Comparison of ENCODE assay signal across 11 mouse cellular contexts in genomic region chr19:45012219-45012618, GRCm38 (mm10). TPM values are rescaled to one million over a fixed set of nuclear protein-coding genes. Genes with fewer than 3 reads are reported as not detected.
DNase-seq lines count a peak whose midpoint lies in the region; ATAC-seq and TF ChIP-seq lines count a peak whose summit lies in the region.
"Had no signal": no experiment of that assay in that cellular context is flagged by ENCODE, and none has a peak within 500 bp of the region (broad histone marks: within the 10 kb centered on the region; RNA-seq: fewer than 3 reads in every experiment).

No protein-coding gene starts in this region.

- intact Hi-C loops in left cerebral cortex, postnatal 10 days (cut with DNase I): no loop called here
- intact Hi-C loops in gastrocnemius, adult 2 months (cut with DNase I): loop anchor here (1.0 kb wide), 1 partner anchor 19 kb away; no protein-coding TSS in a partner anchor

- H3K36me3 ChIP-seq in embryonic facial prominence, embryonic 10.5 days (replicated peaks): peaks cover 56% of the 10 kb centered on the region
- peaks cover 6% of the 10 kb centered on the region for H3K36me3 ChIP-seq in embryonic facial prominence, embryonic 11.5 days (replicated peaks; ENCODE audit: control insufficient read depth, insufficient read depth, low read depth, low read length)
- H3K36me3 ChIP-seq in forebrain, postnatal 0 days (ENCODE audit: insufficient read depth): peaks cover 24% of the 10 kb centered on the region
- peaks cover 41% of the 10 kb centered on the region for H3K36me3 ChIP-seq in limb, embryonic 13.5 days

- H3K9ac ChIP-seq in embryonic facial prominence, embryonic 11.5 days (replicated peaks; ENCODE audit: low read length): peak overlapping the region; percentile 39
- H3K9ac ChIP-seq in forebrain, postnatal 0 days: peak overlapping the region; percentile 31; the same call in 1 of the 2 replicates
- 0 out of 2 replicates have a peak overlapping the region, but pooled peaks have one; percentile 19 for H3K9ac ChIP-seq in limb, embryonic 13.5 days
- H3K9ac ChIP-seq: liver, postnatal 0 days had no signal

- peak overlapping the region; percentile 98 for H3K27ac ChIP-seq in embryonic facial prominence, embryonic 10.5 days (replicated peaks)
- H3K27ac ChIP-seq in embryonic facial prominence, embryonic 11.5 days (replicated peaks; ENCODE audit: low read depth, low read length): peak overlapping the region; percentile 97; the same call in 1 of the 2 replicates
- 0 out of 2 replicates have a peak overlapping the region, but pooled peaks have one; percentile 29 for H3K27ac ChIP-seq in forebrain, postnatal 0 days (ENCODE audit: low read depth, low read length)
- no peak overlapping the region; the same call in 1 of the 2 replicates for H3K27ac ChIP-seq in limb, embryonic 13.5 days
- no peak overlapping the region for H3K27ac ChIP-seq in gastrocnemius, adult 2 months

- H3K9me3 ChIP-seq in embryonic facial prominence, embryonic 10.5 days: no peaks in the 10 kb centered on the region
- no peaks in the 10 kb centered on the region for H3K9me3 ChIP-seq in embryonic facial prominence, embryonic 11.5 days (replicated peaks; ENCODE audit: control insufficient read depth, low read length)
- H3K9me3 ChIP-seq in forebrain, postnatal 0 days (ENCODE audit: low read length): no peaks in the 10 kb centered on the region
- no peaks in the 10 kb centered on the region for H3K9me3 ChIP-seq in limb, embryonic 13.5 days

- no peak overlapping the region for H3K4me2 ChIP-seq in embryonic facial prominence, embryonic 11.5 days (ENCODE audit: low read depth, low read length)
- H3K4me2 ChIP-seq in forebrain, postnatal 0 days (ENCODE audit: low read depth): no peak overlapping the region
- no peak overlapping the region for H3K4me2 ChIP-seq in limb, embryonic 13.5 days (replicated peaks)

- DNase-seq in embryonic facial prominence, embryonic 10.5 days (ENCODE audit: low spot score): no peak
- DNase-seq in embryonic facial prominence, embryonic 11.5 days (ENCODE audit: low spot score): no peak
- DNase-seq in forebrain, postnatal 0 days: no peak
- DNase-seq in gastrocnemius, adult 8-10 months (ENCODE audit: low spot score in 2 of 2): no peak
- no peak for DNase-seq in left cerebral cortex, postnatal 10 days (ENCODE audit: extremely low spot score in 1 of 2, low spot score in 2 of 2)
- DNase-seq in gastrocnemius, adult 2 months: no peak
- DNase-seq: gastrocnemius, postnatal 10 days; liver, postnatal 0 days had no signal

- no peaks in the 10 kb centered on the region for H3K27me3 ChIP-seq in embryonic facial prominence, embryonic 10.5 days (replicated peaks; ENCODE audit: low read depth, poor library complexity, severe bottlenecking)
- H3K27me3 ChIP-seq in embryonic facial prominence, embryonic 11.5 days (ENCODE audit: control insufficient read depth, insufficient read depth, low read length): no peaks in the 10 kb centered on the region
- peaks cover 4% of the 10 kb centered on the region; the same call in 1 of the 2 replicates for H3K27me3 ChIP-seq in forebrain, postnatal 0 days (ENCODE audit: insufficient read depth, low read length)
- H3K27me3 ChIP-seq in limb, embryonic 13.5 days: no peaks in the 10 kb centered on the region

- H3K4me1 ChIP-seq in embryonic facial prominence, embryonic 10.5 days: peaks cover 63% of the 10 kb centered on the region
- peaks cover 2% of the 10 kb centered on the region; the same call in 1 of the 2 replicates for H3K4me1 ChIP-seq in embryonic facial prominence, embryonic 11.5 days (ENCODE audit: control insufficient read depth, insufficient read depth, low read length)
- H3K4me1 ChIP-seq in forebrain, postnatal 0 days (ENCODE audit: insufficient read depth): peaks cover 26% of the 10 kb centered on the region
- peaks cover 48% of the 10 kb centered on the region for H3K4me1 ChIP-seq in limb, embryonic 13.5 days

- no peak overlapping the region for H3K4me3 ChIP-seq in embryonic facial prominence, embryonic 10.5 days
- no peak overlapping the region for H3K4me3 ChIP-seq in embryonic facial prominence, embryonic 11.5 days (ENCODE audit: low read depth, low read length)
- H3K4me3 ChIP-seq in forebrain, postnatal 0 days (ENCODE audit: low read depth, low read length): no peak overlapping the region
- H3K4me3 ChIP-seq in limb, embryonic 13.5 days: no peak overlapping the region
- H3K4me3 ChIP-seq in gastrocnemius, adult 2 months: no peak overlapping the region

- ATAC-seq in embryonic facial prominence, embryonic 11.5 days (replicated peaks; ENCODE audit: insufficient number of reproducible peaks, low FRiP score, low TSS enrichment, low read depth): no peak
- no peak for ATAC-seq in forebrain, postnatal 0 days
- ATAC-seq in limb, embryonic 13.5 days (ENCODE audit: low FRiP score, low read depth): no peak
- ATAC-seq: intestine, postnatal 0 days; liver, postnatal 0 days had no signal

- whole genome bisulfite sequencing in embryonic facial prominence, embryonic 10.5 days: 86% methylated on average over 8 of the region's 8 CpGs
- 80% methylated on average over 8 of the region's 8 CpGs for WGBS in embryonic facial prominence, embryonic 11.5 days
- WGBS in forebrain, postnatal 0 days: 79% methylated on average over 8 of the region's 8 CpGs
- 63% methylated on average over 8 of the region's 8 CpGs for WGBS in limb, embryonic 13.5 days

- TF ChIP-seq CTCF in forebrain, postnatal 0 days (IDR thresholded peaks at IDR 0.05; ENCODE audit: low read depth): no peak
- no peak for TF ChIP-seq CTCF in gastrocnemius, adult 2 months (IDR thresholded peaks at IDR 0.05)

RNA-seq across cellular contexts. Expression of gene Lzts2, which starts 2.0 kb away (rescaled TPM):
- polyA plus RNA-seq in embryonic facial prominence, embryonic 10.5 days (2016; fragmentation: Nextera tagmentation; extraction: Ambion mirVana): 69.8 and 75.0 TPM in 2 replicates
- polyA plus RNA-seq in embryonic facial prominence, embryonic 11.5 days (2014; fragmentation: Nextera tagmentation; extraction: Ambion mirVana): 53.2 and 57.8 TPM in 2 replicates
- total RNA-seq in forebrain, postnatal 0 days (2014; rRNA removed): 26.6 and 29.3 TPM in 2 replicates
- polyA plus RNA-seq in forebrain, postnatal 0 days (2015; fragmentation: Nextera tagmentation; extraction: Ambion mirVana): 14.6 and 15.0 TPM in 2 replicates
- polyA plus RNA-seq in limb, embryonic 13.5 days (2015; fragmentation: Nextera tagmentation; extraction: Ambion mirVana): 68.8 and 68.9 TPM in 2 replicates
- 10 to 100 TPM; 17.9 to 25.9 (median 20.5) TPM for total RNA-seq in gastrocnemius, adult 8-10 months (2022)
- total RNA-seq in left cerebral cortex, postnatal 10 days (2021): 10 to 100 TPM; 24.5 to 25.6 TPM
- 10 to 100 TPM; 21.0 to 29.3 TPM for total RNA-seq in gastrocnemius, adult 2 months (2021)

RNA-seq across cellular contexts. Expression of gene Mrpl43, which starts 6.0 kb away (rescaled TPM):
- polyA plus RNA-seq in embryonic facial prominence, embryonic 10.5 days (2016; fragmentation: Nextera tagmentation; extraction: Ambion mirVana): 70.6 and 74.8 TPM in 2 replicates
- polyA plus RNA-seq in embryonic facial prominence, embryonic 11.5 days (2014; fragmentation: Nextera tagmentation; extraction: Ambion mirVana): 62.9 and 66.8 TPM in 2 replicates
- 60.6 and 62.2 TPM in 2 replicates for total RNA-seq in forebrain, postnatal 0 days (2014; rRNA removed)
- 85.7 and 99.2 TPM in 2 replicates for polyA plus RNA-seq in forebrain, postnatal 0 days (2015; fragmentation: Nextera tagmentation; extraction: Ambion mirVana)
- polyA plus RNA-seq in limb, embryonic 13.5 days (2015; fragmentation: Nextera tagmentation; extraction: Ambion mirVana): 69.2 and 76.3 TPM in 2 replicates
- 10 to 100 TPM; 30.2 to 36.4 (median 34.1) TPM for total RNA-seq in gastrocnemius, adult 8-10 months (2022)
- 10 to 100 TPM; 48.1 to 50.1 TPM for total RNA-seq in left cerebral cortex, postnatal 10 days (2021)
- total RNA-seq in gastrocnemius, adult 2 months (2021): 10 to 100 TPM; 31.0 to 42.5 TPM

RNA-seq across cellular contexts. Expression of gene Twnk, which starts 6.8 kb away (rescaled TPM):
- 40.9 and 41.8 TPM in 2 replicates for polyA plus RNA-seq in embryonic facial prominence, embryonic 10.5 days (2016; fragmentation: Nextera tagmentation; extraction: Ambion mirVana)
- 18.0 and 19.7 TPM in 2 replicates for polyA plus RNA-seq in embryonic facial prominence, embryonic 11.5 days (2014; fragmentation: Nextera tagmentation; extraction: Ambion mirVana)
- 7.7 and 8.6 TPM in 2 replicates for total RNA-seq in forebrain, postnatal 0 days (2014; rRNA removed)
- polyA plus RNA-seq in forebrain, postnatal 0 days (2015; fragmentation: Nextera tagmentation; extraction: Ambion mirVana): 8.8 and 10.8 TPM in 2 replicates
- polyA plus RNA-seq in limb, embryonic 13.5 days (2015; fragmentation: Nextera tagmentation; extraction: Ambion mirVana): 22.7 and 24.1 TPM in 2 replicates
- 10 to 100 TPM; 18.9 to 39.5 (median 21.9) TPM for total RNA-seq in gastrocnemius, adult 8-10 months (2022)
- total RNA-seq in left cerebral cortex, postnatal 10 days (2021): 10 to 100 TPM; 11.7 to 12.2 TPM
- total RNA-seq in gastrocnemius, adult 2 months (2021): 10 to 100 TPM; 18.0 to 25.4 TPM

RNA-seq across cellular contexts. Expression of gene Sema4g, which starts 23.3 kb away (rescaled TPM):
- polyA plus RNA-seq in embryonic facial prominence, embryonic 10.5 days (2016; fragmentation: Nextera tagmentation; extraction: Ambion mirVana): 3.7 and 4.8 TPM in 2 replicates
- polyA plus RNA-seq in embryonic facial prominence, embryonic 11.5 days (2014; fragmentation: Nextera tagmentation; extraction: Ambion mirVana): 4.5 TPM in 2 replicates
- total RNA-seq in forebrain, postnatal 0 days (2014; rRNA removed): 35.9 and 54.7 TPM in 2 replicates
- polyA plus RNA-seq in forebrain, postnatal 0 days (2015; fragmentation: Nextera tagmentation; extraction: Ambion mirVana): 8.2 and 12.1 TPM in 2 replicates
- 6.9 and 7.4 TPM in 2 replicates for polyA plus RNA-seq in limb, embryonic 13.5 days (2015; fragmentation: Nextera tagmentation; extraction: Ambion mirVana)
- under 1 TPM; 0.13 to 0.41 (median 0.21) TPM for total RNA-seq in gastrocnemius, adult 8-10 months (2022)
- 10 to 100 TPM; 59.6 to 62.9 TPM for total RNA-seq in left cerebral cortex, postnatal 10 days (2021)
- total RNA-seq in gastrocnemius, adult 2 months (2021): under 1 TPM; 0.10 to 0.11 TPM

RNA-seq across cellular contexts. Expression of gene Pdzd7, which starts 33.3 kb away (rescaled TPM):
- 0.27 and 0.65 TPM in 2 replicates for polyA plus RNA-seq in embryonic facial prominence, embryonic 10.5 days (2016; fragmentation: Nextera tagmentation; extraction: Ambion mirVana)
- polyA plus RNA-seq in embryonic facial prominence, embryonic 11.5 days (2014; fragmentation: Nextera tagmentation; extraction: Ambion mirVana): 0.21 and 0.41 TPM in 2 replicates
- total RNA-seq in forebrain, postnatal 0 days (2014; rRNA removed): 5.2 and 6.4 TPM in 2 replicates
- 1.6 and 1.9 TPM in 2 replicates for polyA plus RNA-seq in forebrain, postnatal 0 days (2015; fragmentation: Nextera tagmentation; extraction: Ambion mirVana)
- polyA plus RNA-seq in limb, embryonic 13.5 days (2015; fragmentation: Nextera tagmentation; extraction: Ambion mirVana): 0.41 and 0.56 TPM in 2 replicates
- total RNA-seq in gastrocnemius, adult 8-10 months (2022): 1 to 10 TPM; 2.9 to 5.4 (median 4.1) TPM
- 1 to 10 TPM; 4.1 to 4.7 TPM for total RNA-seq in left cerebral cortex, postnatal 10 days (2021)
- 1 to 10 TPM; 5.9 to 6.8 TPM for total RNA-seq in gastrocnemius, adult 2 months (2021)
- total RNA-seq: adrenal gland, postnatal 14 days had no signal
- polyA plus RNA-seq: liver, postnatal 0 days had no signal

Comparison
In these comparisons a context has a peak if more than half of its experiments do, and no peak if none do; other contexts are left out.
1. H3K27ac ChIP-seq: peak in embryonic facial prominence, embryonic 10.5 days (single experiment), embryonic facial prominence, embryonic 11.5 days (single experiment) and forebrain, postnatal 0 days (single experiment); none in limb, embryonic 13.5 days (single experiment) and gastrocnemius, adult 2 months (single experiment).
2. Peak in every context shown above with its lines, with median percentiles within 50 percentile points of each other: H3K9ac ChIP-seq.